Mouse (Mus musculus) olfactory bulb, adult 2 months (tissue): ENCODE results near the gene Paqr4.

Experiments used
- CTCF ChIP-seq: fragments of 200-500 bp; IDR thresholded peaks from 2 replicates; pipeline ENCODE4 v1.5.1; 2012; ENCODE audit warnings: low read depth, mild to moderate bottlenecking, low read length, moderate library complexity; ENCODE audit not compliant: insufficient read depth
- POLR2A ChIP-seq: fragments of 200-500 bp; IDR thresholded peaks from 2 replicates; pipeline ENCODE4 v1.6.1; 2012; ENCODE audit warnings: mild to moderate bottlenecking, low read depth, low read length, moderate library complexity; ENCODE audit not compliant: insufficient read depth

DNA sequence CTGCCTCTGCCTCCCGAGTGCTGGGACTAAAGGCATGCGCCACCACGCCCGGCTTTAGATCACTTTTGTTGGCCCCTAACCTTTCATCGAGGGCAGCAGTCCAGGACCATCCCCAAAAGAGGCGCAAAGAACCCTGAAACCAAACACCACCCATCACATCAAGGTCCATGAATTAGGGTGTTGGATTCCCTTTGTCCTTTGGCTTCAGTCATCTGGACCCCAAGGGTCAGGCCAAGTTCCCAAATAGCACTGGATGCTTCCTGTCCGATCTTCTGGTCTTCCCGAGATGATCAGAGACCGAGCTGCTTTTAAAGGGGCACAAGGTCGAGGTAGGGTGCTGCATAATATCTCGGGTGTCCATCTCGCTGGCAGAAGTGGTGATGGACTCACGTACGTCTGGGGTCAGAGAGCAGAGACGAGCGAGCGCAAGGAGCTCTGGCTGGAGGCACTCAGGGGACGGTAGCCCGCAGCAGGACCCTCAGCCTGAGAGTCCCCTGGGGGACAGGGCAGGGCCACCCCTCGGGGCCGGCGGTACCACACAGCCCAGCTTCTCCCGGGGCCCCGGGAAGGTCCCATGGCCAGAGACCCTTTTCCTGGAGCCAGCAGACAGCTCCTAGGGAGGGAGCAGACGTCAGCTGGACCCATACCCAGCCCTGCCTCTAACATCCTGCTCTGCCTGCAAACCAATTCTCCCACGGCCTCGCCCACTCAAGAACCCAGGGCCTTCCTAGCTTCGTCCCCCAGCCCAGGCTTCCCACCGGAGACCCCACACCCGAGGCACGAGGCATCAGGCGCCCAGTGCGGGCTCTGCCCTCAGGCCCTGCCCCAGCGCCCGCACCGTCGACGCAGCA, 917 bp upstream of the Paqr4 start:
- TF ChIP-seq CTCF (no peak), POLR2A (no peak)
